ENCODE assay signal across 8 mouse cellular contexts in genomic region chr5:35607784-35608183, GRCm38 (mm10). TPM values are rescaled to one million over a fixed set of nuclear protein-coding genes. Genes with fewer than 3 reads are reported as not detected.
DNase-seq lines count a peak whose midpoint lies in the region; ATAC-seq and TF ChIP-seq lines count a peak whose summit lies in the region.

No protein-coding gene starts in this region.

- intact Hi-C loops in heart, postnatal 14 days (cut with DNase I): no loop called here

- no peak for DNase-seq in forebrain, embryonic 11.5 days (ENCODE audit: low spot score)
- DNase-seq in retina, postnatal 1 day: peak; percentile 41
- DNase-seq in retina, embryonic 14.5 days (ENCODE audit: low spot score): no peak
- DNase-seq in heart, postnatal 14 days: peak; percentile 56 to 65
- DNase-seq in right cerebral cortex, postnatal 4 days: peak; percentile 42
- DNase-seq in thymus, adult 2 months: no peak

- TF ChIP-seq CTCF in thymus, adult 2 months (IDR thresholded peaks at IDR 0.05; ENCODE audit: borderline replicate concordance, control insufficient read depth, extremely low read depth, insufficient read depth, low read length, poor library complexity): no peak

- no peak overlapping the region for H3K4me3 ChIP-seq in forebrain, embryonic 16.5 days (replicated peaks; ENCODE audit: low read length)
- no peak overlapping the region for H3K4me3 ChIP-seq in forebrain, embryonic 11.5 days (ENCODE audit: low read depth, low read length)
- no peak overlapping the region for H3K4me3 ChIP-seq in thymus, adult 2 months (ENCODE audit: control insufficient read depth, insufficient read depth, low read length)

- peak; percentile 43; the same call in 1 of the 2 replicates for ATAC-seq in forebrain, embryonic 16.5 days
- ATAC-seq in forebrain, embryonic 11.5 days (replicated peaks; ENCODE audit: low FRiP score): no peak
- ATAC-seq in activated CD4-positive, CD25-positive, alpha-beta regulatory T cell, adult 4 months: no peak

- no peaks in the 10 kb centered on the region for H3K36me3 ChIP-seq in forebrain, embryonic 16.5 days (ENCODE audit: control insufficient read depth, insufficient read depth)
- H3K36me3 ChIP-seq in forebrain, embryonic 11.5 days (ENCODE audit: control insufficient read depth, insufficient read depth, low read length): no peaks in the 10 kb centered on the region
- peaks cover 5% of the 10 kb centered on the region; the same call in 1 of the 2 replicates for H3K36me3 ChIP-seq in thymus, adult 2 months (ENCODE audit: control insufficient read depth, insufficient read depth, low read length)

- no peaks in the 10 kb centered on the region for H3K27me3 ChIP-seq in forebrain, embryonic 16.5 days (replicated peaks; ENCODE audit: control insufficient read depth, insufficient read depth, low read length)
- no peaks in the 10 kb centered on the region for H3K27me3 ChIP-seq in forebrain, embryonic 11.5 days (ENCODE audit: control insufficient read depth, insufficient read depth, low read length)
- H3K27me3 ChIP-seq in thymus, adult 2 months (ENCODE audit: control insufficient read depth, insufficient read depth, low read length): no peaks in the 10 kb centered on the region

- no peak overlapping the region for H3K9ac ChIP-seq in forebrain, embryonic 16.5 days (replicated peaks; ENCODE audit: low read depth, low read length)
- no peak overlapping the region for H3K9ac ChIP-seq in forebrain, embryonic 11.5 days (ENCODE audit: low read length)

- H3K27ac ChIP-seq in forebrain, embryonic 16.5 days (ENCODE audit: low read length): no peak overlapping the region
- H3K27ac ChIP-seq in forebrain, embryonic 11.5 days (ENCODE audit: low read depth, low read length): no peak overlapping the region
- H3K27ac ChIP-seq in thymus, adult 2 months (ENCODE audit: control insufficient read depth, insufficient read depth, low read length): no peak overlapping the region

- H3K4me2 ChIP-seq in forebrain, embryonic 16.5 days (ENCODE audit: low read length): no peak overlapping the region
- no peak overlapping the region for H3K4me2 ChIP-seq in forebrain, embryonic 11.5 days (ENCODE audit: low read depth, low read length, severe bottlenecking)

- peaks cover 7% of the 10 kb centered on the region; the same call in 1 of the 2 replicates for H3K4me1 ChIP-seq in forebrain, embryonic 16.5 days (replicated peaks; ENCODE audit: control insufficient read depth, insufficient read depth, low read length)
- H3K4me1 ChIP-seq in forebrain, embryonic 11.5 days (replicated peaks; ENCODE audit: control insufficient read depth, insufficient read depth, low read length): peaks cover 13% of the 10 kb centered on the region
- no peaks in the 10 kb centered on the region for H3K4me1 ChIP-seq in thymus, adult 2 months (replicated peaks; ENCODE audit: control insufficient read depth, insufficient read depth, low read length)

- 69% methylated on average over 7 of the region's 7 CpGs for WGBS in forebrain, embryonic 16.5 days
- 82% methylated on average over 6 of the region's 7 CpGs for WGBS in forebrain, embryonic 11.5 days
- WGBS in thymus, adult 2 months: 93% methylated on average over 7 of the region's 7 CpGs

- no peak for TF ChIP-seq POLR2A in thymus, adult 2 months (IDR thresholded peaks at IDR 0.05; ENCODE audit: control insufficient read depth, extremely low read depth, insufficient read depth, low read length, poor library complexity)

- H3K9me3 ChIP-seq in forebrain, embryonic 16.5 days (ENCODE audit: control insufficient read depth, low read length): no peaks in the 10 kb centered on the region
- no peaks in the 10 kb centered on the region for H3K9me3 ChIP-seq in forebrain, embryonic 11.5 days (ENCODE audit: control insufficient read depth, low read length)

RNA-seq across cellular contexts. Expression of gene Acox3, which starts 24.9 kb away (rescaled TPM):
- 13.0 and 15.9 TPM in 2 replicates for polyA plus RNA-seq in forebrain, embryonic 16.5 days (2015; fragmentation: Nextera tagmentation; extraction: Ambion mirVana)
- polyA plus RNA-seq in forebrain, embryonic 11.5 days (2014; fragmentation: Nextera tagmentation; extraction: Ambion mirVana): 15.5 and 15.6 TPM in 2 replicates
- total RNA-seq in heart, postnatal 14 days (2021): 10 to 100 TPM; 24.8 to 27.3 TPM
- 10 to 100 TPM; 21.5 to 26.4 TPM for polyA plus RNA-seq in activated CD4-positive, CD25-positive, alpha-beta regulatory T cell, adult 4 months (2017; shearing (Covaris generic))
- polyA plus RNA-seq in thymus, adult 2 months (2012; rRNA removed): 78.2 and 82.6 TPM in 2 replicates

RNA-seq across cellular contexts. Expression of gene Trmt44, which starts 32.9 kb away (rescaled TPM):
- 9.1 and 9.3 TPM in 2 replicates for polyA plus RNA-seq in forebrain, embryonic 16.5 days (2015; fragmentation: Nextera tagmentation; extraction: Ambion mirVana)
- polyA plus RNA-seq in forebrain, embryonic 11.5 days (2014; fragmentation: Nextera tagmentation; extraction: Ambion mirVana): 10.5 and 12.0 TPM in 2 replicates
- 1 to 10 TPM; 2.8 to 3.1 TPM for total RNA-seq in heart, postnatal 14 days (2021)
- polyA plus RNA-seq in activated CD4-positive, CD25-positive, alpha-beta regulatory T cell, adult 4 months (2017; shearing (Covaris generic)): 1 to 10 TPM; 1.5 to 2.3 TPM
- polyA plus RNA-seq in thymus, adult 2 months (2012; rRNA removed): 9.2 and 9.8 TPM in 2 replicates

Comparison
In these comparisons a context has a peak if more than half of its experiments do, and no peak if none do; other contexts are left out.
1. DNase-seq: peak in retina, postnatal 1 day (single experiment), heart, postnatal 14 days (2 of 2) and right cerebral cortex, postnatal 4 days (single experiment); none in forebrain, embryonic 11.5 days (single experiment), retina, embryonic 14.5 days (single experiment) and thymus, adult 2 months (single experiment).